ENCODE assay signal across 8 mouse cellular contexts in genomic region chr6:50938879-50939278, GRCm38 (mm10).
DNase-seq lines count a peak whose midpoint lies in the region; ATAC-seq and TF ChIP-seq lines count a peak whose summit lies in the region.

No protein-coding gene starts in this region.

- H3K4me1 ChIP-seq in kidney, embryonic 15.5 days: 0 out of 2 replicates have a peak, but pooled peaks cover 3% of the 10 kb centered on the region
- H3K4me1 ChIP-seq in kidney, embryonic 16.5 days (ENCODE audit: insufficient read depth, low read length): 0 out of 2 replicates have a peak, but pooled peaks cover 5% of the 10 kb centered on the region
- no peaks in the 10 kb centered on the region for H3K4me1 ChIP-seq in MEL (ENCODE audit: control insufficient read depth in 1 of 2, insufficient read depth in 2 of 2, low read length in 2 of 2)
- H3K4me1 ChIP-seq in forebrain, embryonic 14.5 days (ENCODE audit: control insufficient read depth, insufficient read depth, low read length): peaks cover 5% of the 10 kb centered on the region; the same call in 1 of the 2 replicates
- peaks cover 4% of the 10 kb centered on the region; the same call in 1 of the 2 replicates for H3K4me1 ChIP-seq in midbrain, postnatal 0 days (ENCODE audit: insufficient read depth, low read length)

- no peak overlapping the region for H3K4me2 ChIP-seq in kidney, embryonic 15.5 days
- H3K4me2 ChIP-seq in kidney, embryonic 16.5 days (replicated peaks; ENCODE audit: low read depth, low read length): no peak overlapping the region
- H3K4me2 ChIP-seq in forebrain, embryonic 14.5 days (ENCODE audit: low read length): no peak overlapping the region
- H3K4me2 ChIP-seq in midbrain, postnatal 0 days (ENCODE audit: low read depth, low read length, poor library complexity, severe bottlenecking): no peak overlapping the region

- peak; percentile 51 for DNase-seq in A20 (ENCODE audit: low read depth, low spot score)
- DNase-seq in MEL (ENCODE audit: low read depth, low spot score): peak; percentile 11
- DNase-seq in forebrain, embryonic 14.5 days (ENCODE audit: low spot score): peak; percentile 72
- DNase-seq in midbrain, postnatal 0 days (ENCODE audit: low spot score): peak; percentile 47

- TF ChIP-seq RAD21 in MEL (IDR thresholded peaks at IDR 0.05; ENCODE audit: low read depth, low read length): peak; percentile 6; the same call in 1 of the 2 replicates

- H3K9me3 ChIP-seq in kidney, embryonic 15.5 days (replicated peaks): no peaks in the 10 kb centered on the region
- H3K9me3 ChIP-seq in kidney, embryonic 16.5 days (ENCODE audit: low read length): no peaks in the 10 kb centered on the region
- H3K9me3 ChIP-seq in MEL (replicated peaks; ENCODE audit: insufficient read depth, low read length): no peaks in the 10 kb centered on the region
- no peaks in the 10 kb centered on the region for H3K9me3 ChIP-seq in forebrain, embryonic 14.5 days (replicated peaks; ENCODE audit: control insufficient read depth, low read length)
- no peaks in the 10 kb centered on the region for H3K9me3 ChIP-seq in midbrain, postnatal 0 days (ENCODE audit: low read length)

- H3K9ac ChIP-seq in kidney, embryonic 15.5 days: no peak overlapping the region
- no peak overlapping the region for H3K9ac ChIP-seq in kidney, embryonic 16.5 days (replicated peaks; ENCODE audit: low read length)
- H3K9ac ChIP-seq in MEL (ENCODE audit: control insufficient read depth, low read depth, low read length, poor library complexity, severe bottlenecking): no peak overlapping the region
- no peak overlapping the region for H3K9ac ChIP-seq in forebrain, embryonic 14.5 days (ENCODE audit: low read length)
- H3K9ac ChIP-seq in midbrain, postnatal 0 days (replicated peaks; ENCODE audit: low read length, poor library complexity, severe bottlenecking): no peak overlapping the region

- H3K4me3 ChIP-seq in kidney, embryonic 15.5 days (replicated peaks): no peak overlapping the region
- H3K4me3 ChIP-seq in kidney, embryonic 16.5 days (ENCODE audit: low read length): no peak overlapping the region
- no peak overlapping the region for H3K4me3 ChIP-seq in MEL (ENCODE audit: control insufficient read depth in 1 of 2, insufficient read depth in 1 of 2, low read depth in 2 of 2, low read length in 2 of 2)
- no peak overlapping the region for H3K4me3 ChIP-seq in forebrain, embryonic 14.5 days (ENCODE audit: low read depth, low read length)
- H3K4me3 ChIP-seq in midbrain, postnatal 0 days (ENCODE audit: low read depth, low read length): no peak overlapping the region

- no peaks in the 10 kb centered on the region for H3K79me2 ChIP-seq in MEL (ENCODE audit: control insufficient read depth, insufficient read depth, low read length, poor library complexity)

- TF ChIP-seq EP300 in MEL (IDR thresholded peaks at IDR 0.05; ENCODE audit: low read depth in 1 of 2, low read length in 2 of 2): no peak

- H3K27me3 ChIP-seq in kidney, embryonic 15.5 days: no peaks in the 10 kb centered on the region
- no peaks in the 10 kb centered on the region; the same call in 1 of the 2 replicates for H3K27me3 ChIP-seq in kidney, embryonic 16.5 days (ENCODE audit: insufficient read depth, low read length)
- no peaks in the 10 kb centered on the region for H3K27me3 ChIP-seq in MEL (ENCODE audit: control insufficient read depth in 1 of 2, insufficient read depth in 2 of 2, low read length in 2 of 2)
- no peaks in the 10 kb centered on the region for H3K27me3 ChIP-seq in forebrain, embryonic 14.5 days (replicated peaks; ENCODE audit: control insufficient read depth, insufficient read depth, low read length)
- H3K27me3 ChIP-seq in midbrain, postnatal 0 days (ENCODE audit: insufficient read depth, low read length): no peaks in the 10 kb centered on the region

- H3K36me3 ChIP-seq in kidney, embryonic 15.5 days: no peaks in the 10 kb centered on the region
- H3K36me3 ChIP-seq in kidney, embryonic 16.5 days (ENCODE audit: insufficient read depth, low read length): no peaks in the 10 kb centered on the region
- H3K36me3 ChIP-seq in MEL (ENCODE audit: control insufficient read depth in 1 of 2, insufficient read depth in 2 of 2, low read length in 2 of 2): no peaks in the 10 kb centered on the region
- no peaks in the 10 kb centered on the region for H3K36me3 ChIP-seq in forebrain, embryonic 14.5 days (ENCODE audit: control insufficient read depth, insufficient read depth, low read length)
- H3K36me3 ChIP-seq in midbrain, postnatal 0 days (ENCODE audit: insufficient read depth, low read length): no peaks in the 10 kb centered on the region

- TF ChIP-seq CTCF in MEL (IDR thresholded peaks at IDR 0.05 in 2 of 3, conservative IDR thresholded peaks at IDR 0.05 in 1 of 3; ENCODE audit: control insufficient read depth in 1 of 3, insufficient read depth in 1 of 3, low read depth in 2 of 3, low read length in 3 of 3, poor library complexity in 1 of 3, severe bottlenecking in 1 of 3): peak; percentile 34 to 65 (median 58)
- TF ChIP-seq CTCF in midbrain, postnatal 0 days (IDR thresholded peaks at IDR 0.05): peak; percentile 88

- 23% methylated on average over 7 of the region's 7 CpGs for WGBS in kidney, embryonic 15.5 days
- WGBS in kidney, embryonic 16.5 days: 19% methylated on average over 7 of the region's 7 CpGs
- 28% methylated on average over 7 of the region's 7 CpGs for WGBS in forebrain, embryonic 14.5 days
- 28% methylated on average over 7 of the region's 7 CpGs for WGBS in midbrain, postnatal 0 days

- ATAC-seq in kidney, embryonic 15.5 days (replicated peaks; ENCODE audit: low FRiP score): 0 out of 2 replicates have a peak, but pooled peaks have one; percentile 33
- no peak for ATAC-seq in kidney, embryonic 16.5 days (ENCODE audit: low FRiP score, low TSS enrichment)
- peak; percentile 54; the same call in 1 of the 2 replicates for ATAC-seq in forebrain, embryonic 14.5 days
- no peak for ATAC-seq in midbrain, postnatal 0 days (ENCODE audit: low FRiP score)
- no peak for ATAC-seq in megakaryocyte-erythroid progenitor cell, adult 5-6 weeks (replicated peaks; ENCODE audit: low FRiP score, low TSS enrichment, poor library complexity, severe bottlenecking)
- no peak for ATAC-seq in activated CD4-positive, CD25-positive, alpha-beta regulatory T cell, adult 4 months

- H3K27ac ChIP-seq in kidney, embryonic 15.5 days: no peak overlapping the region
- no peak overlapping the region for H3K27ac ChIP-seq in kidney, embryonic 16.5 days (ENCODE audit: low read length)
- H3K27ac ChIP-seq in MEL (ENCODE audit: control insufficient read depth, low read depth, low read length): no peak overlapping the region
- no peak overlapping the region for H3K27ac ChIP-seq in forebrain, embryonic 14.5 days (ENCODE audit: low read depth, low read length)
- H3K27ac ChIP-seq in midbrain, postnatal 0 days (ENCODE audit: low read depth, low read length): no peak overlapping the region

- no peak for TF ChIP-seq POLR2A in MEL (IDR thresholded peaks at IDR 0.05; ENCODE audit: control insufficient read depth in 1 of 2, insufficient read depth in 1 of 2, low read depth in 1 of 2, low read length in 2 of 2, poor library complexity in 1 of 2)

TF ChIP-seq in MEL, 35 proteins besides CTCF, POLR2A, EP300 and RAD21:
- TF ChIP-seq ZNF384 (IDR thresholded peaks at IDR 0.05; ENCODE audit: low read depth, low read length): peak; percentile 89
- no peak for TF ChIP-seq NELFE (IDR thresholded peaks at IDR 0.05; ENCODE audit: low read depth, low read length)
- no peak for TF ChIP-seq MAFK (IDR thresholded peaks at IDR 0.05; ENCODE audit: borderline replicate concordance, low read depth, low read length)
- peak; percentile 37 for TF ChIP-seq SMC3 (IDR thresholded peaks at IDR 0.05; ENCODE audit: low read depth, low read length)
TF ChIP-seq in MEL: peak in this region for 2.

Comparison
In these comparisons a context has a peak if more than half of its experiments do, and no peak if none do; other contexts are left out.
1. ATAC-seq: peak in kidney, embryonic 15.5 days (single experiment) and forebrain, embryonic 14.5 days (single experiment); none in kidney, embryonic 16.5 days (single experiment), midbrain, postnatal 0 days (single experiment), megakaryocyte-erythroid progenitor cell, adult 5-6 weeks (single experiment) and activated CD4-positive, CD25-positive, alpha-beta regulatory T cell, adult 4 months (single experiment).
2. DNase-seq: peak in every context shown above with its lines; median percentile 72 in forebrain, embryonic 14.5 days; 51 in A20; 47 in midbrain, postnatal 0 days; 11 in MEL.